Mouse (Mus musculus): ENCODE results near the gene Ttc4. TPM values are rescaled to one million over a fixed set of nuclear protein-coding genes. Genes with fewer than 3 reads are reported as not detected.

Ttc4 gene
- total and polyA plus RNA-seq, 2 experiments, result 23.4 to 24.2 TPM

DNA sequence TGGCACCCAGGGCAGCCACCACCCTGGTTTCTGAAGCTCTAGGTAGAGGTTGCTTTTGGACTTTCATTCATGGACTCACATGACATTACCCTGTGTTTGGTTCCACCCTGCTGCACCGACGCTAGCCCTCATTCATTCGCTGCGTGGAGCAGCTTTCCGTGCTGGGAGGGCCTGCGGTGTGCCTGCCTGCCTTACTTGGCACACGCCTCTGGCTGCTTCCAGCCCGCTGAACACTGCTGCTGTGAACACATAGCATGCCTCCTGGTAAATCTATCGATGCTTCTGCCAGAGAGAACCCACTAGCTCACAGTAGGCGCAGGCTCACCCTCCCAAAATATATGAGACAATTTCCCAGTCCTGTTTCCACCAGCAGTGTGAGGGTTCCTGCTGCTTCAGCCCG is 25.7 kb upstream of the Ttc4 start:
- H3K79me2 ChIP-seq (ENCODE audit: control insufficient read depth, insufficient read depth, low read length), result no peaks in the 10 kb centered on the region
- no peak for TF ChIP-seq CTCF (IDR thresholded peaks at IDR 0.05; ENCODE audit: low read depth, low read length)
- no peak for TF ChIP-seq POLR2A (IDR thresholded peaks at IDR 0.05; ENCODE audit: extremely low read depth, insufficient read depth, low read length)
- no peak overlapping the region for H3K4me3 ChIP-seq (ENCODE audit: insufficient read depth, low read depth, low read length)
- no peak overlapping the region for H3K27ac ChIP-seq (replicated peaks; ENCODE audit: insufficient read depth, low read depth, low read length)
- WGBS, result 78% methylated on average over 11 of the region's 11 CpGs
- no peaks in the 10 kb centered on the region for H3K4me1 ChIP-seq (ENCODE audit: control insufficient read depth, insufficient read depth, low read length)
- H3K9ac ChIP-seq (ENCODE audit: low read depth, low read length), result no peak overlapping the region
- DNase-seq (ENCODE audit: extremely low read depth, low read depth, low spot score), result no peak
- H3K36me3 ChIP-seq (ENCODE audit: control insufficient read depth, insufficient read depth, low read length), result no peaks in the 10 kb centered on the region
- no peaks in the 10 kb centered on the region for H3K27me3 ChIP-seq (ENCODE audit: control insufficient read depth, insufficient read depth, low read length)

DNA sequence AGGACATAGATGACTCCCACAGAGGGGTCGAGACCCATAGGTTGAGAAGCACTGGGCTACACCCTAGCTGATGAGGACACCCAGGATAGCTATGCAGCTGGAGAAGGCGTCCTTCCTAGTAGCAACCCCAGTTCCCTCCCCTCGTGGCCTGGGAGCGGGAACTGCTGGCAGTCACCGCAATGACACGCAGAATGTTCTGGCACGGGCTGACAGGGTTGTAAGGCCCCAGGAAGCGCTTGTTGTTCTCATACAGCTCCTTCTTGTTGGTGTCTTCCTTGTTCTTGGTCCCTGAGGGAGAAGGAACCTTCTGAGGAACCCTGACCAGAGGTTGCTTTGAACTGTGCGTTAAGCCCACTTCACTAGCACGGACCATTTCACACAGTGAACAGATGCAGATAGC is 25.2 kb upstream of the Ttc4 start:
- no peak overlapping the region for H3K9ac ChIP-seq (ENCODE audit: low read depth, low read length)
- TF ChIP-seq POLR2A (IDR thresholded peaks at IDR 0.05; ENCODE audit: extremely low read depth, insufficient read depth, low read length) (no peak), CTCF (IDR thresholded peaks at IDR 0.05; ENCODE audit: low read depth, low read length) (no peak)
- no peak for DNase-seq (ENCODE audit: extremely low read depth, low read depth, low spot score)
- H3K79me2 ChIP-seq (ENCODE audit: control insufficient read depth, insufficient read depth, low read length), result no peaks in the 10 kb centered on the region
- H3K4me3 ChIP-seq (ENCODE audit: insufficient read depth, low read depth, low read length), result no peak overlapping the region
- no peaks in the 10 kb centered on the region for H3K4me1 ChIP-seq (ENCODE audit: control insufficient read depth, insufficient read depth, low read length)
- WGBS, result 77% methylated on average over 10 of the region's 10 CpGs
- no peaks in the 10 kb centered on the region for H3K36me3 ChIP-seq (ENCODE audit: control insufficient read depth, insufficient read depth, low read length)
- no peaks in the 10 kb centered on the region for H3K27me3 ChIP-seq (ENCODE audit: control insufficient read depth, insufficient read depth, low read length)
- no peak overlapping the region for H3K27ac ChIP-seq (replicated peaks; ENCODE audit: insufficient read depth, low read depth, low read length)

DNA sequence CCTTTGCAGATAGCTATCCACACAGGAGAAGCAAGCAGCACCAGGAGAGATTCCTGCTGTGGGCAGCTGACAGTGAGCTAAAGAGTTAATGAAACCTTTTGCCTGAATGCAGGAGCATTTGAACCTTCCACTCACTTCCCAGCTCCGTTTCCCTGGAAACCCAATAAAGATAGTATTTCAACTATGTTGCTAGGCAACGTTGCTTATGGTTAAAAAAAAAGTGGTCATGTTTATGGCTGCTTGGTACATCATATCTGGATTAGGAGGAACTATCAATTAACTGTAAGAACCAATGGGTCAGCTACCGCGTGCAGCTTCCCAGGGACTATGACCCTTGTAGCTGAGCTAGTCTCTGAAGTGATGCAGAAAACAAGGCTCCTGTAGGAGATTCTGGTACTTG is 22.1 kb upstream of the Ttc4 start:
- Histone ChIP-seq H3K79me2 (ENCODE audit: control insufficient read depth, insufficient read depth, low read length) (no peaks in the 10 kb centered on the region), H3K36me3 (ENCODE audit: control insufficient read depth, insufficient read depth, low read length) (no peaks in the 10 kb centered on the region), H3K27me3 (ENCODE audit: control insufficient read depth, insufficient read depth, low read length) (no peaks in the 10 kb centered on the region), H3K9ac (ENCODE audit: low read depth, low read length) (no peak overlapping the region), H3K4me1 (ENCODE audit: control insufficient read depth, insufficient read depth, low read length) (no peaks in the 10 kb centered on the region), H3K4me3 (ENCODE audit: insufficient read depth, low read depth, low read length) (no peak overlapping the region), H3K27ac (replicated peaks; ENCODE audit: insufficient read depth, low read depth, low read length) (no peak overlapping the region)
- TF ChIP-seq CTCF (IDR thresholded peaks at IDR 0.05; ENCODE audit: low read depth, low read length) (no peak), POLR2A (IDR thresholded peaks at IDR 0.05; ENCODE audit: extremely low read depth, insufficient read depth, low read length) (no peak)
- WGBS, result 39% methylated on average over 4 of the region's 4 CpGs
- DNase-seq (ENCODE audit: extremely low read depth, low read depth, low spot score), result no peak

DNA sequence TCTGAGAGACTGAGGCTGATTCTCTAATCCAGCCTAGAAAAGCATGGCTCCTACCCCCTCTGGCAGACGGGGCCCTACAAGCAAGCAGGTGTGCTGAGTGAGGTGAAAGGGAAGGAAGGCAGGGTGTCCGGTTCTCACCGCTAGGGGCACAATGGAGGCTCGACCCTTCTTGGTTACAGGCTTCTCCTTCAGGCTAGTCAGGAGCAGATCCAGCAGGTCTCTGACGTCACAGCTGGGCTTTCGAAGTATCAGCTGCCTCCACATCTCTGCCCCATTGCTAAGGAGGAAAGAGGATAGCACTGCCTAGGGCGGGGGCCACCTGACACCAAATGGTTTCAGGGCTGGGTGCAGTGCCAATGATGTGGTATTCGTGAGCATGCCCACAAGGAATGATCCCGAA is 21.2 kb upstream of the Ttc4 start:
- TF ChIP-seq POLR2A (IDR thresholded peaks at IDR 0.05; ENCODE audit: extremely low read depth, insufficient read depth, low read length) (no peak), CTCF (IDR thresholded peaks at IDR 0.05; ENCODE audit: low read depth, low read length) (peak; percentile 68)
- DNase-seq (ENCODE audit: extremely low read depth, low read depth, low spot score), result no peak
- Histone ChIP-seq H3K36me3 (ENCODE audit: control insufficient read depth, insufficient read depth, low read length) (no peaks in the 10 kb centered on the region), H3K9ac (ENCODE audit: low read depth, low read length) (no peak overlapping the region), H3K4me3 (ENCODE audit: insufficient read depth, low read depth, low read length) (no peak overlapping the region), H3K27me3 (ENCODE audit: control insufficient read depth, insufficient read depth, low read length) (no peaks in the 10 kb centered on the region), H3K79me2 (ENCODE audit: control insufficient read depth, insufficient read depth, low read length) (no peaks in the 10 kb centered on the region), H3K27ac (replicated peaks; ENCODE audit: insufficient read depth, low read depth, low read length) (no peak overlapping the region), H3K4me1 (ENCODE audit: control insufficient read depth, insufficient read depth, low read length) (no peaks in the 10 kb centered on the region)
- 22% methylated on average over 9 of the region's 9 CpGs for whole genome bisulfite sequencing

DNA sequence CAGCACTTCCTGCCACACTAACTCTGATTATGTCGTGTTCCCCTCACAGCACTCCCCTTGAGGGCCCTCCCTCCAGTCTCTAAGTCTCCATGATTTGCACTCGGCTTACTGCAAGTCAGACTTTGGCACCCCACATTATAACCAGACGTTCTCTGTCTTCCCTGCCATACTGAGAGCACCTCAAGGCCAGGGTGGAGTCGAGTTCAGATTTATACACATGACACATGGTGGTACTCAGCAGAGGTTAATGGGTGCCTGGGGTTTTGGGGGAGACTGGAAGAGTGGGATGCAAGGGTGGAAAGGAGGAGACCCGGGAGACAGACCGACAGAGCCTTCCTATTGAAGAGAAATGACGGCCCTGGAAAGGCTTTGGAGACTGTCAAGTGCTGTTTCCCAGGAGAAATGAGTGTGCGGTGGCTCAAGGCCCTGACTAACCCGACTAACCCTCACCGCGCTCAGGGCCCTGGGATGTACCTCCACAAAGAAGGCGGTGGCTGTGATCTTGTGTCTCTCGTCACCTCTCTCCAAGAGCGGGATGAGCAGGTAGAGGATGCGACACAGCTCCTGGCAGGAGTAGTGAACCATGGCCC is 15.2 kb upstream of the Ttc4 start:
- Histone ChIP-seq H3K9ac (ENCODE audit: low read depth, low read length) (no peak overlapping the region), H3K4me1 (ENCODE audit: control insufficient read depth, insufficient read depth, low read length) (no peaks in the 10 kb centered on the region), H3K4me3 (ENCODE audit: insufficient read depth, low read depth, low read length) (no peak overlapping the region), H3K36me3 (ENCODE audit: control insufficient read depth, insufficient read depth, low read length) (no peaks in the 10 kb centered on the region), H3K79me2 (ENCODE audit: control insufficient read depth, insufficient read depth, low read length) (no peaks in the 10 kb centered on the region), H3K27ac (replicated peaks; ENCODE audit: insufficient read depth, low read depth, low read length) (no peak overlapping the region), H3K27me3 (ENCODE audit: control insufficient read depth, insufficient read depth, low read length) (no peaks in the 10 kb centered on the region)
- no peak for TF ChIP-seq POLR2A (IDR thresholded peaks at IDR 0.05; ENCODE audit: extremely low read depth, insufficient read depth, low read length)
- TF ChIP-seq CTCF (IDR thresholded peaks at IDR 0.05; ENCODE audit: low read depth, low read length), result no peak
- DNase-seq (ENCODE audit: extremely low read depth, low read depth, low spot score), result no peak
- WGBS, result 83% methylated on average over 15 of the region's 15 CpGs

DNA sequence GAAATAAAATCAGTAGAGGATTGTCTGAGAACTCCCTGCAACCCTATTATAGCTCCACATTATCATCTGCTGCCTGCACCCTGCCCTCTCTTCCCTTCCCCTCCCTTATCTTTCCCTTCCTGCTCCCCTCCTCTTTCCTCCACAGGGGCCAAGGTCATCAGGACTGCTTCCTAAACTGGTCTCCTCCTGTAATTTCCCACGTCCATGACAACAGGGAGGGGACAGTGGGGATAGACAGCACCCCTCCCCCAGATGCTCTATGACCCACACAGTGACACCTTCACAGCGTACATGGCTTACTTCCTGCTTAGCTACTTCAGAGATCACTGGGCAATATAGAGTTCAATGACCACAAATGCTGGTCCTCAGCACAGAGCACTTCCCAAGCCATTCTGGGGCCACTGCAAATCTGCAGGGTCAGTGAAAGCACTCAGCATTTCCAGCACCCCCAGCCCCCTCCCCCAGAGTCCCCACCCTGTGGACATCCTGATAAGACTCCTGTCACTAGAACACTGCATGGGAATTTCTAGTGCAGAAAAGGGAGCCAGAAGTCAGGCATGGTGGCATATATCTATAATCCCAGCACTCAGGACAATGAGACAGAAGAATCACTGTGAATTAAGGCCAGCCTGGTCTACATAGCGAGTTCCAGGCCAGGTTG is 10.0 kb upstream of the Ttc4 start:
- peak; percentile 14 for DNase-seq (ENCODE audit: extremely low read depth, low read depth, low spot score)
- no peaks in the 10 kb centered on the region for H3K27me3 ChIP-seq (ENCODE audit: control insufficient read depth, insufficient read depth, low read length)
- no peaks in the 10 kb centered on the region for H3K4me1 ChIP-seq (ENCODE audit: control insufficient read depth, insufficient read depth, low read length)
- WGBS, result 51% methylated on average over 3 of the region's 3 CpGs
- no peaks in the 10 kb centered on the region for H3K79me2 ChIP-seq (ENCODE audit: control insufficient read depth, insufficient read depth, low read length)
- no peak overlapping the region for H3K4me3 ChIP-seq (ENCODE audit: insufficient read depth, low read depth, low read length)
- no peaks in the 10 kb centered on the region for H3K36me3 ChIP-seq (ENCODE audit: control insufficient read depth, insufficient read depth, low read length)
- TF ChIP-seq POLR2A (IDR thresholded peaks at IDR 0.05; ENCODE audit: extremely low read depth, insufficient read depth, low read length), result no peak
- no peak for TF ChIP-seq CTCF (IDR thresholded peaks at IDR 0.05; ENCODE audit: low read depth, low read length)
- H3K27ac ChIP-seq (replicated peaks; ENCODE audit: insufficient read depth, low read depth, low read length), result peak overlapping the region; percentile 33; the same call in 1 of the 2 replicates
- H3K9ac ChIP-seq (ENCODE audit: low read depth, low read length), result no peak overlapping the region
